Mouse (Mus musculus) thymus, adult 2 months (tissue): ENCODE measurements around the gene Tas2r135. TPM values are rescaled to one million over a fixed set of nuclear protein-coding genes. Genes with fewer than 3 reads are reported as not detected.
A peak's percentile ranks its signal among the peaks of the same experiment; 100 is the strongest.

Experiments used
- DNase-seq: peaks from one replicate; pipeline ENCODE4 v3.0.0; 2021
- H3K27ac ChIP-seq: fragments of 200-500 bp; 2 replicates; pipeline ENCODE4 v1.5.1; 2012; ENCODE audit warnings: low read length, control low read depth; ENCODE audit not compliant: control insufficient read depth, insufficient read depth
- H3K27me3 ChIP-seq: fragments of 200-500 bp; 2 replicates; pipeline ENCODE4 v1.6.1; 2012; ENCODE audit warnings: mild to moderate bottlenecking, low read length, moderate library complexity, mixed read lengths; ENCODE audit not compliant: control insufficient read depth, insufficient read depth
- H3K36me3 ChIP-seq: fragments of 200-500 bp; 2 replicates; pipeline ENCODE4 v1.6.1; 2012; ENCODE audit warnings: mild to moderate bottlenecking, low read length, moderate library complexity; ENCODE audit not compliant: control insufficient read depth, insufficient read depth
- H3K4me1 ChIP-seq: fragments of 200-500 bp; replicated peaks from 2 replicates; pipeline ENCODE4 v1.6.1; 2012; ENCODE audit warnings: low read length; ENCODE audit not compliant: control insufficient read depth, insufficient read depth
- H3K4me3 ChIP-seq: fragments of 200-500 bp; 2 replicates; pipeline ENCODE4 v1.5.1; 2012; ENCODE audit warnings: mild to moderate bottlenecking, low read length, control low read depth, moderate library complexity; ENCODE audit not compliant: control insufficient read depth, insufficient read depth
- CTCF ChIP-seq: fragments of 200-500 bp; IDR thresholded peaks from 2 replicates; pipeline ENCODE4 v1.5.1; 2012; ENCODE audit warnings: mild to moderate bottlenecking, control low read depth, low read length, moderate library complexity, borderline replicate concordance; ENCODE audit not compliant: control insufficient read depth, poor library complexity, insufficient read depth; ENCODE audit errors: extremely low read depth
- POLR2A ChIP-seq: fragments of 200-500 bp; IDR thresholded peaks from 2 replicates; pipeline ENCODE4 v1.6.1; 2012; ENCODE audit warnings: mild to moderate bottlenecking, low read length, control low read depth, moderate library complexity; ENCODE audit not compliant: control insufficient read depth, poor library complexity, insufficient read depth; ENCODE audit errors: extremely low read depth
- WGBS: fragments of 180-500 bp; shearing (Covaris S2); methylation state at CpG from one replicate; pipeline ENCODE4 v1.1.7; 2018; 5-methylcytosine and 5-hydroxymethylcytosine counted together
- polyA plus RNA-seq: library from polyadenylated mRNA; depleted of rRNA; stranded (reverse); fragments of >200 nt; gene quantifications from 2 replicates; pipeline ENCODE4 v1.2.3, GENCODE M21; 2012

The Tas2r135 gene
- polyA plus RNA-seq, 1 experiment, result not detected

DNA sequence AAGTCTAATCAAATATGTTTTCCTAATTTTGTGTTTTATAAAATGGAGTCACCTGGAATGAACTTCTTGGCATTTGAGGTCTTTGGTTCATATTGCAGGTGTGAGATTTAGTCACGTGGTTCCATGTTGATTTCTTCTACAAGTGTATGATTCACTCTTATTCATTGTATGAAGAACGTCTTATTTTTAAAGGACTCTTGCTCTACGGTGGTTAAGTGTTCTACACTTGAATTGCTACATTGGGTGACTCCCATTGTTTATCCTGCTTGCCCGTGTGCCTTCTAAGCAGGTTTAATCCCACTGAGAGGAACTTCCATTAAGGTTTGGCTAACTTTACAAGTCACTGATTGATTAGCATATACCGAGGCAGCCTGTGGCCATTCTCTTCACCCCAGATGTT is 28.0 kb upstream of the Tas2r135 start:
- TF ChIP-seq CTCF (no peak), POLR2A (no peak)
- DNase-seq, result no peak
- no peak overlapping the region for H3K4me3 ChIP-seq
- no peak overlapping the region for H3K27ac ChIP-seq
- H3K36me3 ChIP-seq, result no peaks in the 10 kb centered on the region
- no peaks in the 10 kb centered on the region for H3K27me3 ChIP-seq
- 91% methylated on average over 5 of the region's 5 CpGs for WGBS
- H3K4me1 ChIP-seq, result peaks cover 14% of the 10 kb centered on the region

DNA sequence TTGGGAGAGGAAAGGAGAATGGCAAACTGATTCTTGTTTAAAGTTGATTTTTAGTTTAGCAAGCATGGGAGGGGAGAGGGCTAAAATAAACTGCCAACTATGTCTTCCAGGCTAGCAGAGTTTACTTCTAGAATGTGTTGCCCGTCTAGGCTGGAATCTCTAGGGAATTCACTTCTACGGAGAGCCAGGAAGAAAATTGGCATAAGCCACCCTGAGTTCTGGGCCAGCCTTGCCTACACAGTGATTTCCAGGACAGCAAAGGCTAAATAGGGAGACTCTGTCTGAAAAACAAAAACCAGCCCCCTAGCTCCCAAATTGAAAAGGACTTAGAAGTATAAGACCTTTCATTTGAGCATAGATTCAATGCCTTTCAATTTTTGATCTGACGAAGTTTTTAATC is 25.7 kb upstream of the Tas2r135 start:
- H3K27ac ChIP-seq, result no peak overlapping the region
- no peaks in the 10 kb centered on the region for H3K36me3 ChIP-seq
- 97% methylated on average over 3 of the region's 3 CpGs for WGBS
- peaks cover 10% of the 10 kb centered on the region for H3K4me1 ChIP-seq
- H3K27me3 ChIP-seq, result no peaks in the 10 kb centered on the region
- H3K4me3 ChIP-seq, result no peak overlapping the region
- no peak for DNase-seq
- TF ChIP-seq CTCF, result no peak

DNA sequence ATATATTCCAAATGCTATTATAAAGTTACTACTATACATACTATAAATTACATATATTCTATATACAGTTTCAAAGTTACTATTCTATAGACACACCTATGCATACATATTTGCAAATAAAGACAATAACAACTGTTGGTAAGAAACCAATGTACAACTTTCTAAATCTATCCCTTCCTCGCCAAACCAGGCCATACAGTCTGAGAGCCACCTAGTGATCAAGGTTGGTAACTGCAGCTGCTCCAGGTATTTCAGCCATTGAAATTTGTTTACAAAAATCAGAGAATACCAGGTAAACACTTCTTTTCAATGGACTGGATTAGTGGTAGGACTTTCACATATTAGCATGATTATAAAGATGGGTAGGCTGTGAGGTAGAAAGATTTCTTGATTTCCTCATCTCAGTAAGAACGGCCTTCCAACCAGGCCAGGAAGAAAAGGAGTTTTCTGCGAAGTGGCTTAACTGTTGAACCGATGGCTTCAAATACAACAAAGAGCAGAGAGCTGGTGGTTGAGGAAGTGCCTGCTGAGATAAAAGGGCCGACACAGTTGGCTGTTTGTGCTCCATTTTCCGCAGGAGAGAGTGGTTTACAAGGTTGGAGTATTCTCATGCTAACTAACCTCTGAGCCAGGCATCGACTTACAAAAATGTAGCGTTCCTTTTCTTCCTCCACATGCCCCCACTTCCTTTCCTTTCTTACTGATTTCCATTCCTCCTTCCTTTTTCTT is 24.7 kb upstream of the Tas2r135 start:
- TF ChIP-seq POLR2A (no peak), CTCF (no peak)
- H3K4me3 ChIP-seq, result no peak overlapping the region
- H3K27me3 ChIP-seq, result no peaks in the 10 kb centered on the region
- H3K27ac ChIP-seq, result peak overlapping the region; percentile 82; the same call in 1 of the 2 replicates
- peak; percentile 53 for DNase-seq
- H3K36me3 ChIP-seq, result no peaks in the 10 kb centered on the region
- peaks cover 13% of the 10 kb centered on the region for H3K4me1 ChIP-seq
- 14% methylated on average over 8 of the region's 8 CpGs for WGBS

DNA sequence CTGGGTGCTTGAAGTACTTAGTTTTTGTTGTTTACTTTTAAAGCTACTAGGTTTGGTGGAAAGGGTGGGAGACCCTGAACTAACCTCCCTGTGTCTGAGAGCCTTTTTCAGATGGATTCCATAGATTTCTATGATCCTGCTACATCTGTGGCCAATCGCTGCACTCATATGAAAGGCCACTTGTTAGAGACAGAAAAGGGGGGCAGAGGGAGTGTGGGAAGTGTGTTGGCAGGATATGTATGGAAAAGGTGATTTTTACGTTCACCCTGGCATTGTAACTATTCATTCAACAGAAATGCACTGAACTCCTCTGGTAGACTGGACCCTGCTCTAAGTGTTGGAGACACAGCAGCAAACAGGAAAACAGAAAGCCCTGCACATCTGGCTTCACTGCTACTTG is 24.0 kb upstream of the Tas2r135 start:
- Histone ChIP-seq H3K36me3 (no peaks in the 10 kb centered on the region), H3K27ac (no peak overlapping the region; the same call in 1 of the 2 replicates), H3K4me3 (no peak overlapping the region), H3K4me1 (peaks cover 15% of the 10 kb centered on the region), H3K27me3 (no peaks in the 10 kb centered on the region)
- no peak for TF ChIP-seq CTCF
- no peak for TF ChIP-seq POLR2A
- WGBS, result 89% methylated on average over 2 of the region's 2 CpGs
- DNase-seq, result no peak

DNA sequence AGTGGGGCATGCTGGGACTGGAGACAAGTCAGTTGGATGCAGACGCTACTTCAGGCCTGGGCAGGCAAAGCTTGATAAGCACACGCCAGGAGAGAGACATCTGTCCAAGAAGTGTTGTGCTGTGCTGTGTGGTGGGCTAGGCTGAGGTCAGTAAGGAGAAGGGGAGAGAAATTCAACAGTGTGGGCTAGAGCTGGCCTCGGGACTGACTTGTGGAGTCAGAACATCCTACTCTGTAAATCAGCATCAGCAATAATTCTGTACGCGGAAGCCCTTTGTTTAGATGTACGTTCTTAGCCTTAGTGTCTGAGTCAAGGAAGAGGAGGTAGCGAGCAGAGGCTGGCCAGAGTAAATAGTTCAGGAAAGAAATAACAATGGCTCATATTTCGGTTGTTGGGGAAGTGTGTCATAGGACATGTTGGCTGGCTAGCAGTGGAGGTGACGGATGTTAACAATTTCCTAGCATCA is 23.3 kb upstream of the Tas2r135 start:
- 88% methylated on average over 9 of the region's 9 CpGs for WGBS
- Histone ChIP-seq H3K27me3 (no peaks in the 10 kb centered on the region), H3K27ac (0 out of 2 replicates have a peak overlapping the region, but pooled peaks have one; percentile 19), H3K36me3 (no peaks in the 10 kb centered on the region), H3K4me1 (peaks cover 15% of the 10 kb centered on the region), H3K4me3 (no peak overlapping the region)
- TF ChIP-seq CTCF, result no peak
- no peak for TF ChIP-seq POLR2A
- no peak for DNase-seq

DNA sequence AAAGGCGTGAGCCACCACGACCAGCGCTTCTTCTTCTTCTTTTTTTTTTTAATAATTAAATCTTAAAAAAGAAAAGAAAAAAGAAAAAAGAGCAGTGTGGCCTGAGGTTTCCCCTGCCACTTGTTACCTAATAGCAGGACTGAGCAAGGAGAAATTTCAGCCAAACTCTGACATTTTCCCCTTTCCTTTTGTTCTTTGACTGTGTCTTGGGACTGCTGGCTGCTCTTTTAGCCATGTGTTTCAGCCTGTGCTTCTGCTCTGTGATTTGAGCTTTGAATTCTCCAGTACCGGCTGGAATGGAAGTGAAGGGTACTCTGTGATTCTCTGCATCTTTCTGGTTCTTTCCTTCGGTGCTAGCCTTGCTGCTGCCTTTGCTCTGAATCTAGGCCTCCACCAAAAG is 21.9 kb upstream of the Tas2r135 start:
- TF ChIP-seq POLR2A (no peak), CTCF (no peak)
- WGBS, result 92% methylated on average over 5 of the region's 5 CpGs
- no peak for DNase-seq

DNA sequence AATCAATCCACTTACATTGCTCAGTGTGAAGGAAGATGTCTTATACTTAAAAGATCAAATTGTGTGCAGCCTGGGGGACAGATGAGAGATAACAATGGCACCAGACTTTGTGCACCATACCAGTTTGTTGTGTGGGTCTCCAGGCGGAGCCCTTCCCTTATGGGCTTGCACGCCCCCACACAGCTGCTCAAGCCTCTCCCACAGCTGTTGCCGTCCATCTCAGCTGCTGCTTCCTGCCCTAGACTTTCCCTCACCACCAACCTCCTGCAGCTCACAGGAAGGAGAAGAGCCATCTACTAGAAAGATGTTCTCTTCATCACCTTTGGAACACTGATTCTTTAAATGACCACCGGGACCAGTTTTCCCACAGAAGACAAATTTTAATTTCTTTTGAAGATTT is 19.6 kb upstream of the Tas2r135 start:
- H3K4me3 ChIP-seq, result no peak overlapping the region
- peaks cover 13% of the 10 kb centered on the region for H3K4me1 ChIP-seq
- no peak overlapping the region for H3K27ac ChIP-seq
- WGBS, result 20% methylated on average over 4 of the region's 4 CpGs
- H3K36me3 ChIP-seq, result no peaks in the 10 kb centered on the region
- TF ChIP-seq CTCF (no peak), POLR2A (no peak)
- DNase-seq, result peak; percentile 42
- no peaks in the 10 kb centered on the region for H3K27me3 ChIP-seq

More for the DNA sequence above, 21.9 kb upstream of the Tas2r135 start:
- no peak overlapping the region for H3K27ac ChIP-seq
- H3K27me3 ChIP-seq, result no peaks in the 10 kb centered on the region
- peaks cover 15% of the 10 kb centered on the region for H3K4me1 ChIP-seq
- H3K4me3 ChIP-seq, result no peak overlapping the region
- no peaks in the 10 kb centered on the region for H3K36me3 ChIP-seq
